Mouse (Mus musculus) ovary, adult 18-20 months (tissue): Measurements from ENCODE around the gene Junb.
A peak's percentile ranks its signal among the peaks of the same experiment; 100 is the strongest.

Source experiments
- DNase-seq: peaks from one replicate; pipeline ENCODE4 v3.0.0; 2022; ENCODE audit warnings: low spot score, mixed read lengths

Junb gene

DNA sequence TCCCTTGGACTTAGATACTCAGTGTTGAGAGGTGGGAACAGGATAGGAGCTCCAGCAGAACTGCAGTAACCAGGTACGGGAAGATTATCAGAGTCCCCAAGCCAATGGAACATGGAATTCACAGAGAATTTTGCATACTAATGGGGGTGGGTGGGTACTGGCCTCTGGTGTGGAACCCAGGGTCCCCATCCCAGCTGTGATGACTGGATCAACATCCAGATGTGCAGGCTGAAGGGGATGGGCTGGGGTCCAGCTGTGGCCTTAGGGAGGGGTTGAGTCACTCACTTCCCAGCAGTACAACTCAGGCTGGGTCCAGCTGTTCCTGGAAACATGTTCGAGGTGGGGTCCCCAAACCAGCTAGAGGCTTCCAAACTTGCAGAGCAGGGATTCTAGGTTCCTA lies 9.4 kb upstream of the Junb start:
- no peak for DNase-seq

DNA sequence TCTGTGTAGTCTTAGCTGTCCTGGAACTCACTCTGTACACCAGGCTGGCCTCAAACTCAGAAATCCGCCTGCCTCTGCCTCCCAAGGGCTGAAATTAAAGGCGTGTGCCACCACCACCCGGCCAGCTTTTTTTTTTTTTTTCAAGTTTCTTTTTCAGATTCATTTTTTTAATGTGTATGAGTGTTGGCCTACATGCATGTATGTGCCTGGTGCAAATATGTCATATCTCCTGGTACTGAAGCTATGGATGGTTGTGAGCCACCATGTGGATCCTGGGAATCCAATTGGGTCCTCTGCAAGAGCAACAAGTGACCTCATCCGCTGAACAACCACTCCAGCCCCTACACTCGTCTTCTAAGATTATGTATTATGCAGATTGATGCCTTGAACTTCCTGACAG lies 8.9 kb upstream of the Junb start:
- DNase-seq = no peak

DNA sequence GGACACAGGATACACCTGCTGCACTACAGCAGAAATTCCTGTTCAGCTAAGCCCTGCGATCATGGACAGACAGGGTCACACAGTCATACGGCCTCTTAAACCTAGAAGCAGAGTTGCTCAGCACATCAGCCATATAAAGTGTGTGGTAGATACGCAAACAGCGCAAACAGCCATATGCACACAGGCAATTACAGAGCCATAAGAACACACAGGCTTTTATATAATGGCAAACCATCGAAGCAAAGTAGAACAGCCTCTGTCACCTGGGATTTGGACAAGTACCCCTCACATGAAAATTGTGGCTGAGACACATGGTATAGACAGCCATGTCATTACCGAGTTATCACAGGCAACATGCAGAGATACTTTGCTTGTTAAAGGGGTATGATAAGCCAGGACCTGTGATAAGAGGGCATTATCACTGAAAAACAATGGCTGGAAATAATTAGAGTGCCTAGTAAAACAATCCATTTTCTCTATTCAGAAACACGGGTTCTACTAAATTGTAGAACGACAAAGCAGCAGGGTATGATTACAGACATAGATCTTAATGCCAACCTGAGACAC lies 7.9 kb upstream of the Junb start:
- DNase-seq = no peak

DNA sequence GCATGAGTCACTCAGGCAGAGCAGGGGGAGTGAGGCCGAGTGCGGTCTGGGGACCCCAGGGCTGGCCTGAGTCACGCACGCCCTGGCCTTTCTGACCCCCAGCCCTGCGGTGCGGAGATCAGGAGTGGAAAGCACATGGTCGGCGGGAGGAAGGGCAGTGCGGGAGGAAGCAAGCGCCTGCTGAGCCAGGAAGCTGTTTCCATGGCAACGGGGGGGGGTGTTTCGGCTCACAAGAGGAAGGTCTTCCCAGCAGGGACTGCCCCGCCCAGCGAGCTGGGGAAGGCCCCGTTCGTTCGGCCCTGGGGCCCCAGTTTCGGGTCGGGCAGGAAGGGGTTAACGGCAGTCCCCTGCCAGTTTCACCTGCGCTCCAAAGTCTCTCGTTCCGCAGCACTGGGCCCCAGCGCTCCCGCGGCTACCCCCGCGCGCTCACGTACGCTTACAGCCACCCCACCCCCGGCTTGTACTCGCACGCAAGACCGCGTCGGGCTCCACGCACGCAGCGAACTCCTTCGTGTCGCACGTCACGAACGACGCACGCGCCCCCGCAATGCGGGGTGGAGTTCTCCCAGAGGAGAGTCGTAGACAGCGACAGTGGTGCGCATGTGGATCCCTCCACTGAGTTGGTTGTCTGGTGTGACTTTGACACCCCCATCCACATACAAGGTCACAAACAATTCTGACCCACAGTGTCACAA lies 7.3 kb upstream of the Junb start:
- peak; percentile 82 for DNase-seq

DNA sequence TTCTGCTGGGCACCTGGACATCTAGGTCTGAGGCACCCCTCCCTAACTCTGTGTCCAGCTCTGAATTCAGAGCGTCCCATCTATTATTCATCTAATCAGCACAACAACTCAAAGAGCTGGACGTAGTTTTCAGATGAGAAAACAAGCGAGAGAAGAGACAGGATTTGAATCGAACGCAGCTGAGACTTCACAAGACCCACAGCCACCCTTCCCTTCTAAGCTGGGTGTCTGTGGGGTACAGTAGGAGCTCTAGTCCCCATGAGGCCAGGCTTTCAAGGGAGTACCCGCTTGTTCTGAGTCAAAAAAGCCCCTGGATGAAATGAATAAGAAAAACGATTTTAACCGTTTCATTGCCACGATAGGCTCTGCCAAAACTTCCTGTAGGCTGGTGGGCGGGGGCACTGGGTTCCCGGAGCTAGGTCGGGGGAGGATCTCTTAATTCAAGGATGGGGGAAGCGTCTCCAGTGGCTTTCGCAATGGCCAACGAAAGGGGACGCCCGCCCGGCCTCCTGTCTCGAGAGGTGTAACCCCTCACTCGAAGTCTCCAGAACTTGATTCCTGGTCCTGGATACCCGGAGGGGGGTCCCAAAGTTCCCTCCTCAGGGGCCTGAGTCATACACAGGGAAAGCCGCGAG lies 6.6 kb upstream of the Junb start:
- DNase-seq = no peak

DNA sequence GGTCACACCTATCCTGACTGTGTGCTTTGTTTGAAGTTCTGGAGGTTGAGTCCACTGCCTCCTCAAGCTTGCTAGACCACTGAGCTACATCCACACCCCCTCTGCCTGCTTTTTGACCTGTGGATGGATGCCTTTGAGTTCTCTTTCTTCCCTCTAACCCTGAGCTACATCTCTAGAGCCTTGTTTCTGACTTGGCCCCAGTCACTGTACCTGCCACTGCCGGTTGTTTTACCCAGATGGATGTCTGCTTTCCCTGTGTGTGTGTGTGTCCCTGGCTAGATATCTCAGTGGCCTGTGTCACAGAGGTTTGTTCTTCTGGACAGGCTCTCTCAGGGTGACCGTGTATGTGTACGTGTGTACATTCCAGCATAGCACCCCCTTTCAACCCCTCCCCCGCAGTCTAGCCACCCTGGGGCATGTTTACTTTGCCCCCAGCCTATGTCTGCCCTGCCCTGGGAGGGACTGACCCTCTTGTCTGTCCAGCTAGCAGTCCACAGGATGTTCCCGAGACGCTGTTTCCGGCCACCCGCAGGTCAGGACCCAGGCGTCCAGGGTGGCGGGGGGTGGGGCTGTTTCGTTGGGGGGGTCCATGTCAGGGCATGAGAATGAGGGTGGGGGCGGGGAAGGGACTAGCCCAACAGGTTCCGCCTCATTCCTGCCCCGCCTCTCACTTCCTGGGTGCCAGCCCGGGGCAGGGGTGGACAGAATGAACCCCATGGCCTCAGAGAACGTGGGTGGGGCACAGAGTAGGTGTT lies 6.0 kb upstream of the Junb start:
- no peak for DNase-seq

DNA sequence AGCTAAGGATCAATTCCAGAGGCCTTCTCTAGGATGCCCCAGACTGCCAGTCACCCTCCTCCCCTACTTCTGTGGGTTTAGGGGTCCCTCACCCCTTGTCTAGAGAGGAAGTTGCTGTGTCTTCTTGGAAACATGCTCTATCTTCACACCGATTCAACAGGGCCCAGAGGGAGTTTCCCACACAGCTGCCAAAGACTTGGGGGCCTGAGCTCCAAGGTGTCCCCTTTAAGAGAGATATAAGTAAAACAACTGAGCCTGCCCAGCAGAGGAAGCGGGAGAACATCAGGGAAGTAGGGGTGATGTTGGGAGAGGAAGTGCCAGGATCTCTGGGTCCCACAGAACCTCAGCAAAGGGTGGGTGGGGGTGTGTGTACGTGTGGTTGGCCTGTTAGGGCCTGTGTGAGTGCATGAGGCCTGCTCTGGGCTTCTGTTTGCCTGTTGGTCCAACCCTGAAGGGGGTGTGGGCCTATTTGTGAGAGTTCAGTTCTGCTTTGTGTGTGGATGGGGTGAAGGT lies 4.0 kb upstream of the Junb start:
- no peak for DNase-seq

DNA sequence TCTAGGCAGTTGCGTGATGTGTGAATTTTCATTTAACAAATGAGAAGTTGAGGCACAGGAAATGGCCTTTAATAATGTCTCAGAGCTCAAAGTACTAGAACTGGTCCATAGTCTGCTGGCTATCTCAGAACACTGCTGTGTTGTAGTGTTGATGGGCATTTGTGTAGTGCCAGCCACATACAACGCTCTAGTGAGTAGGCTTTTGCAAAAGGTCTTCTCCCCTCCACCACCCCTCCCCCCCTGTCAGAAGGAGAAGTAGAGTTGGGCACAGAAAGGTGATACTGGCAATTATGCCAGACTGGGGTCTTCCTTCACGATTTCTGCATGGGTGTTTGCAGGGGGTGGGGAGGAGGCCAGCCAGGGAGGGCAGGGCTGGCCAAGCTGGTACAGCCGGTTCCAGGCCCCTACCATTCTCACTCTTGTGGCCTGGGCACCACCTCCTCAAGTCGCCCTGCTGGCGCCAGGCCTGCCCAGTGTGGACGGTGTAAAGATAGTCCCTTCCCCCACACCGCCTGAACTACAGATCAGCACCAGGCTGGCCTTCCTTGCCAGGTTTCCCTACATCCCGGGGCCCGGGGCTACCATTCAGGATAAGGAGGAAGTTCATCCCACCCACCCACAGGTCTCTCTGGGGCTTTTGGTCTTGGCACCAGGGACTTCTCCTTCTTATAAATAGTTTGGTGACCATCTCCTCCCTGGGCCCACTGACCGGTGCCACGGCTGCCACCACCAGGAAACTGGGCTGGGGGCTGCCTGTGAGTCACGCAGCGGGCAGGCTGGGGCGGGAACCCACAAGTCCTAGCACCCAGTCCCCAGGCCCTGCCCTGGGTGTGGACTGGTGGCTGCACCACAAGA lies 3.4 kb upstream of the Junb start:
- no peak for DNase-seq

DNA sequence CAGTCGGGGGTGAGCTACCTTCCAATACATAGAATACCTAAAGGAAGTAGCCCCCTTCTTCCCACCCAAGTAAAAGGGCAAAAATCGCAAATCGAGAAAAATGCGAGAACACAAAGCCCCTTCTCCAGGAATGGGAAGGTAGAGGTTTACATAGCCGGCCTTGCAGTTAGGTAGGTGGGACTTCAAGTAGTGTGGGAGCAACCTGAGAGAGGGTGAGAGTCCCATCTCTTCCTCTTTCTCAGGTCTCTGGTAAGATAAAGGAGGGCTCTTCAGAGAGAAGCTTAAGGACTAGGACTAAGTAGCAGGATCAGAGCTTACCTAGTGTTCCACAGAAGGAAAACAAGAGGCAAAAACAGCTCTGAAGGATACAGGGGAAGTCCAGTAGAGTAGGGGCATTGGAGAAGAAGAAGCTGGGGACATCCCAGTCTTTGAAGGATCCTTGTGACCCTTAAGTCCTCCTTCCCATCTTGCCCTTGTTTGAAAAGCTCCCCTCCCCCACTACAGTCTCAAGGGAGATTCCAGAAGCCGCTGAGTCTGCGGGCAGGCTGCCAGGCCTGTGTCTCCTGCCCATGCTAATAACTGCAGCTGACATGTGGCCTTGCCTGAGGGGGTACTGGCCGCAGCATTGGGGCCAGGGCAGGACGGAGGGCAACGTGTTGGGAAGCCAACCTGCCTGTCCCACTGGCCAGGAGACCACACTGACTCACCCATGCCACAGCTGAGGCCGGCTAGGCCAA lies 2.3 kb upstream of the Junb start:
- DNase-seq = peak; percentile 72

DNA sequence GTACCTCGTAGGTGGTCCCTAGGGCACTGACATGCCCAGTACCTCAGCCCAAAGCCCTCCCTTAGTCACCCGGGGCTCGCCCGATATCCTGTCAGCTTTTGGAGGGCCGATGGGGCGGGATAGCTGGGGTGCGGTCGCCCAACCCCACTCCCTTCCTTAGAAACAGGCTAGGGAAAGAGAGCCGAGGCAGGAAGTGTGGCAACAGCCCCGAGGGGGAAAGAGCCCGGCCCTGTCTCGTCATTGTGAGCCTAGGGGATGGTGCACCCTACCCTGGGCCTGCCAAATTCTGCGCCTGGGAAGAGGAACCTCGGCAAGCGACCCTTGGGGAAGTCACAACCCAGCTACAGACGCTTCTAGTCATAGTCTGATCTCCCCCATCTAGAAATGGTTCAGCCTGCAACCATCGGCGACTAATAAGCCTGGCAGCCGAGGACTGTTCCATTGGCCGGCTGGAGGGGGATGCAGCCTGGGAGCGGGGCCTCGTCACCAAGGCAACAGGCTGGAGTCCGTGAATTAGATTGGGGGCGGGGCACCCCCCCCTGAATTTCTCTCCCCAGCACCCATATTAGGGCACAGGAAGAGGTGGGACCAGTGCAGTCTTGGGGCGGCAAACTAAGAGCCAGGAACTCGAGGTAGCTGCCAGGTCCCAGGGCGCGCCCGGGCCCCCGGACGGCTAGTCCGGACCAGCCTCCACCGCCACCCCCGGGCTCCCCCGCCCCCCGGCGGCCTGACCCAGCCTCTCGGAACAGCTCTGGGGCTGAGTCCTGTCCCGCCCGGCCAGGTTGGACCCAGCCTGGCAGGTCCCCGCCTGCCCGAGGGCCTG lies 1.3 kb upstream of the Junb start:
- DNase-seq = peak; percentile 91

DNA sequence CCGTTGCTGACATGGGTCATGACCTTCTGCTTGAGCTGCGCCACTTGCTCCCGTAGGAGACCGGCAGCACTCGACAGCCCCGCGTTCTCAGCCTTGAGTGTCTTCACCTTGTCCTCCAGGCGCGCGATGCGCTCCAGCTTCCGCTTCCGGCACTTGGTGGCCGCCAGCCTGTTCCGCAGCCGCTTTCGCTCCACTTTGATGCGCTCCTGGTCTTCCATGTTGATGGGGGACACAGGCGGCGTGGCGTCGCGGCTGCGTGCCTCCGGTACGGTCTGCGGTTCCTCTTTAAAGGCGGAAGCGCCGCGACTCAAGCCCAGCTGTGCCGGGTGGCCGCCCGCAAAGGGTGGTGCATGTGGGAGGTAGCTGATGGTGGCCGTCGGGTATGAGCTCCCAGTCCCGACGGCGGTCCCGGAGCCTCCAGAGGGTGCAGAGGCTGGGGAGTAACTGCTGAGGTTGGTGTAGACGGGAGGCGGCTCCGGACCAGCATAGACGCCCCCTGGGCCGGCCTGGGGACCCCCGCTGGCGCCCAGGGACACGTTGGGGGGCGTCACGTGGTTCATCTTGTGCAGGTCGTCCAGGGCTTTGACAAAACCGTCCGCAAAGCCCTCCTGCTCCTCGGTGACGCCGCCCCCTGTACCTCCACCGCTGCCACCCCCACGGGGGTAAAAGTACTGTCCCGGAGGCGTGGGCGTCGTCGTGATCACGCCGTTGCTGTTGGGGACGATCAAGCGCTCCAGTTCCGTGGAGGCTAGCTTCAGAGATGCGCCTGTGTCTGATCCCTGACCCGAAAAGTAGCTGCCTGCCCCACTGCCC lies 877 bp downstream of the Junb start:
- DNase-seq = peak; percentile 38

DNA sequence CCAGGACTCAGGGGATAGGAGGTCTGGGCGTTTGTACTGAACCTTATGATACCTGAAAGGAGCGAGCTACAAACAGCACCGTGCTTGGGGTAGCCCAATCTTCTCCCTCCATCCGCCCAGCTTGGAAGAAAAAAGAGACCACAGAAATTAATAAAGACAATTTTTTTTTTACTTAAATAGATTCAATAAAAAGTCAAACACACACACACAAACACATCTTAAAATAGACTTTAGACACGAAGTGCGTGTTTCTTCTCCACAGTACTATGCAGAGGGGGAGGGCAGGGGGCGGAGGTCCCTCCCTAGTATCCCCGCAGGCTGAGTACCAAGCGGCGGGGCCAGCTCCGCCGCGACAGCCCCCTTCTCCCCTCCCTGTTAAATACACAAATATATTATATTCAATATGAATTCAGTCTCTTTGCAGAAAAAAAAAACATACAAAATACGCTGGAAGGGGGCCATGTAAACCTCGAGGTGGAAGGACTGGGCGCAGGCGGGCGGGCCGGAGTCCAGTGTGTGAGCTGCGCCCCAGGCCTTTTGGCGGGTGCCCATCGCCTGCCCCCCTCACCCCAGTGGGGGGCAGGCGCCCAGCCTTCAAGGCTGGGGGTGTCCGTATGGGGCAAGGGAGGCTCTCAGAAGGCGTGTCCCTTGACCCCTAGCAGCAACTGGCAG lies 1.6 kb downstream of the Junb start:
- DNase-seq = no peak

DNA sequence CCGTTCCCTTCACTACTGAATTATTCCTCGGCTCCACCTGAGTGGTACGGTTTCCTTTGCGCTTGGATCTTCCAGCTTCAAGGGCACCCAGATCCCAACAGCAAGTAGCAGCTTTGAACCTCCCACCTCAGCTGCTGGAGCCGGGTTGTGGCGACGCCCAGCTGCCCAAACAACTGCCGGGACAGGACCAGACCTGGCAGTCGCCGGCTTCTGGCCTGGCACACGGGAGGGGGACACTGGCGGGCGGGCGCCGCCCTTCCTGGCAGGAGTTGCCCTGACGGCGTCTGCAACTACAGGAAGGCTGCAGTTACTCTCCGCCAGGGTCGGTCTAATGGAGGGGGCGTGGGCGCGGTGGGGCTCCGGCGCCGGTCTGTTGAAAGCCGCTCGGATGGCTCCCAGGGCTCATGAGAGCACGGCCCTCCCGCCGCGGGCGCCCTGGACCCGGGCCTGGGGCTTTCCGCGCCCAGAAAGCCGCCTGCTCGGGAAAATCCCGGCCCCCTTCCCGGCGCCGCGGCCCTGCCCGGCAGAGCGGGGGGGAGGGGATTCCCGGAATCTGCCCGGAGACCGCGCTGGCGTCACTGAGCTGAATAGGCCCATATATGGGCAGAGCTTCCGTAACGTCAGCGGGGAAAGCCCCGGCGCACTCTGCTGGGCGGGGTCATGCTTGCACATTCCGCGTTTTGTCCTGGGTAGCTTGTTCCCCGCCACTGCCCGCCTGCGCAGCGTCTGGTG lies 2.3 kb downstream of the Junb start:
- DNase-seq = peak; percentile 92

DNA sequence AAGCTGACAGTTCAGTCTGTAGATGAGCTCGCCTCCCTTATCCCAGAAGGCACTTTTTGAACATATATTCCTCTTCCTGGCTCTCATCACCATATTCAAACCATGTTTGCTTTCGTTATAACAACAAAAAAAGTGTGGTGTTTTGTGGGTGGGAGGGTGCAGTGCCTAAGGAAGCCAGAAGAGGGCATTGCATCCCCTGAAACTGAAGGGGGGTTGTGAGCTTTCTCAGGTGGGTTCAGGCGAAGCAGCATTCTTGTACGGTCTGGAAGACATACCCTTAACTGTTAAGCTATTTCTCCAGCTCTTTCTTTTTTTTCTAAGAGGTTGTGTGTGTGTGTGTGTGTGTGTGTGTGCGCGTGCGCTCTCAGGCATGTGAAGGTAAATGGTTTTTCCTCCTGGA lies 3.1 kb downstream of the Junb start:
- DNase-seq = no peak

DNA sequence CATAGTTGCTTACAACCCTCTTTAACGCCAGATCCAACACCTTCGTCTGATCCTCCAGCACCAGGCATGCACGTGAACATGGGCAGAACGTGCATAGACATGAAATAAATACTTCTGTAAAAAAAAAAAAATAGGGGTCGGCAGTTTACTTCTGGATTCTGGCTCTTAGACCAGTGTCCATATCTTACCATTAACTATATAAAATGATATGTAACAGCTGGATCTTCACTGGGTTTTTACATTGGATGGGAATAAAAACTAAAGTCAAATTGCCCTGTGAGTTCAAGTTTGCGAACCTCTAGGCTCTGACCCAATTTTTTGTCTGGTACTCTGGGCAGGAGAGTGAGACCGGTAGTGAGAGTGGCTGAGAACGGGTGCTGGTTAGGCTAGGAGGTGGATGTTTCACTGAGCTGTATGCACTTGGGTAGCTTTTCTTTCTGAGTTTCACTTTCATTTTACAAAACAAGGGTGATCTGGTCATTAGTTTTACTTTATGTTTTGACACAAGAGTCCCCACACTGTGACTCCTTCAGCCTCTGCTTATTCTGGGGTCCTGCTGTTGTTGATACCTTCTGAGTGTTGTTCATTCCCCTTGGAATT lies 3.9 kb downstream of the Junb start:
- no peak for DNase-seq

DNA sequence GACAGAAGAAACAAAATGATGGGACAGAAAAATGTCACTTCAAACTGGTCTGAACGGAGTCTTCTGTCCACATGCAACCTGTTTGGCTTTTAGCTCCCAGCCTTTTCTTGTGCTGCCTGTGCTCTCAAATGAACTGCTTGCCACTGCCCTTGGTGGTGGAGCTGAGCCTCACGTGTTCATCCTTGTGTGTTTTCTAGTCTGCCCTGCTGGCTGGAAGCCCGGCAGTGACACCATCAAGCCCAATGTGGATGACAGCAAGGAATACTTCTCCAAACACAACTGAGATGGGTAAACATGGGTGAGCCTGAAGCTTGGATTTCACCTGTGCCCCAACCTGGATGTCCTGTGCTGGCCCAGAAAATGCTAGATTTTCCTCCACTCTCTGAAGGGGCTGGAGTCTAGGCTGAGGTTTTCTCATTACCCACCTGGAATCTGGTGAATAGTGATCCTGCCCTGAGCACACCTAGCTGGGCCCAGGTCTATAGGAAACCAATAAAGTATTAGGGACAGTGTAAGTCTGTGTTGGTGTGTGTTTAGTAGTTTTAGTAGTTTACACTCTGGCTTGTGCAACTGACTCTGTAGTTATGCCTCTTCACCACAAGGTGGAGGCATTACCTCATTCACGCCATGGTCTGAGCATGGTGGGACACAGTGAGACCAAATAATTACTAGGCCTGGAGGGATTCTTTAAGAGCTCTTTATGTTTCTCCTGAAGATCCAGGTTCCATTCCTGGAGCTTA lies 4.5 kb downstream of the Junb start:
- DNase-seq = peak; percentile 59

DNA sequence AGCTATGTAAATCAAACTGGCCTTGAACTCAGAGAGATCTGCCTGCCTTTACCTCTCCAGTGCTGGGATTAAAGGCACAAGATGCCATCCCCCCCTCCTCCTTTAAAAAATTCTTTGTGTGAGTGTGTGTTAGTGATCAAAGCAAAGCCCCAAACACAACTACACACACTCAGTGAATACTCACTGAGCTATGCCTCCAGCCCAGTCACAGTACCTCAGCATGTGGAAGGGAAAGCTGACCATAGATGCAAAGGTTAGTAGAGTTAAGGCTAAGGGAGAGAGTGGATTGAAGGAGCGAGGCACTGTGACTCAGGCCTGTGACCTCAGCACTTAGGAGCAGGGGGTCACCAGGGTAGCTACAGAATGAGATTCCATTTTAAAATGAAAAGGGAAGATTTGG lies 5.4 kb downstream of the Junb start:
- no peak for DNase-seq
